Mouse (Mus musculus): ENCODE measurements at regions not wholly inside any gene's neighbourhood (a gene's known extent, or its start where the extent isn't known, plus 50 kb on each side); places are given as distances from the start of the nearest gene placed in this dataset.

- no peak for DNase-seq (ENCODE audit: low read depth, low spot score)
- no peaks in the 10 kb centered on the region for H3K36me3 ChIP-seq (ENCODE audit: control insufficient read depth in 1 of 2, insufficient read depth in 2 of 2, low read length in 2 of 2)
- TF ChIP-seq TCF12 (IDR thresholded peaks at IDR 0.05; ENCODE audit: low read depth, low read length) (no peak), USF1 (IDR thresholded peaks at IDR 0.05; ENCODE audit: low read depth, low read length) (no peak), NRF1 (IDR thresholded peaks at IDR 0.05; ENCODE audit: insufficient read depth, low read depth, low read length, poor library complexity, severe bottlenecking) (no peak), MAX (IDR thresholded peaks at IDR 0.05; ENCODE audit: low read length) (no peak), ZKSCAN1 (IDR thresholded peaks at IDR 0.05; ENCODE audit: low read depth, low read length) (no peak), ZNF384 (IDR thresholded peaks at IDR 0.05; ENCODE audit: low read depth, low read length) (no peak), EP300 (IDR thresholded peaks at IDR 0.05; ENCODE audit: low read depth in 1 of 2, low read length in 2 of 2) (no peak), POLR2A (IDR thresholded peaks at IDR 0.05; ENCODE audit: control insufficient read depth in 1 of 2, insufficient read depth in 1 of 2, low read depth in 1 of 2, low read length in 2 of 2, poor library complexity in 1 of 2) (no peak), USF2 (IDR thresholded peaks at IDR 0.05; ENCODE audit: borderline replicate concordance in 1 of 2, insufficient read depth in 1 of 2, low read depth in 1 of 2, low read length in 2 of 2) (no peak), ZC3H11A (IDR thresholded peaks at IDR 0.05; ENCODE audit: low read depth, low read length) (no peak), ZMIZ1 (IDR thresholded peaks at IDR 0.05; ENCODE audit: low read depth, low read length) (no peak), BHLHE40 (IDR thresholded peaks at IDR 0.05; ENCODE audit: borderline replicate concordance, low read depth, low read length) (no peak), ETS1 (IDR thresholded peaks at IDR 0.05; ENCODE audit: low read depth, low read length) (no peak), GATA1 (IDR thresholded peaks at IDR 0.05; ENCODE audit: low read depth, low read length) (no peak), NELFE (IDR thresholded peaks at IDR 0.05; ENCODE audit: low read depth, low read length) (no peak), MEF2A (IDR thresholded peaks at IDR 0.05; ENCODE audit: extremely low read depth, insufficient replicate concordance, low read depth, low read length, poor library complexity, severe bottlenecking) (no peak)
- no peak overlapping the region for H3K4me3 ChIP-seq (ENCODE audit: control insufficient read depth in 1 of 2, insufficient read depth in 1 of 2, low read depth in 2 of 2, low read length in 2 of 2)
- no peaks in the 10 kb centered on the region for H3K9me3 ChIP-seq (replicated peaks; ENCODE audit: insufficient read depth, low read length)
- no peaks in the 10 kb centered on the region for H3K4me1 ChIP-seq (ENCODE audit: control insufficient read depth in 1 of 2, insufficient read depth in 2 of 2, low read length in 2 of 2)
- H3K79me2 ChIP-seq (ENCODE audit: control insufficient read depth, insufficient read depth, low read length, poor library complexity) = no peaks in the 10 kb centered on the region
- H3K27me3 ChIP-seq (ENCODE audit: control insufficient read depth in 1 of 2, insufficient read depth in 2 of 2, low read length in 2 of 2) = no peaks in the 10 kb centered on the region
- H3K27ac ChIP-seq (ENCODE audit: control insufficient read depth, low read depth, low read length) = no peak overlapping the region
- no peak overlapping the region for H3K9ac ChIP-seq (ENCODE audit: control insufficient read depth, low read depth, low read length, poor library complexity, severe bottlenecking)
Observed at GRCm38 (mm10) chr13:4992876-4993275, 383.9 kb upstream of the Akr1e1 start.

GRCm38 (mm10) chr13:5008296-5008695, 399.3 kb upstream of the Akr1e1 start:
- H3K27ac ChIP-seq (ENCODE audit: control insufficient read depth, low read depth, low read length) = no peak overlapping the region

More at GRCm38 (mm10) chr13:5008296-5008695, 399.3 kb upstream of the Akr1e1 start:
- Histone ChIP-seq H3K9ac (ENCODE audit: control insufficient read depth, low read depth, low read length, poor library complexity, severe bottlenecking) (no peak overlapping the region), H3K4me3 (ENCODE audit: control insufficient read depth in 1 of 2, insufficient read depth in 1 of 2, low read depth in 2 of 2, low read length in 2 of 2) (no peak overlapping the region), H3K9me3 (replicated peaks; ENCODE audit: insufficient read depth, low read length) (no peaks in the 10 kb centered on the region), H3K79me2 (ENCODE audit: control insufficient read depth, insufficient read depth, low read length, poor library complexity) (no peaks in the 10 kb centered on the region), H3K36me3 (ENCODE audit: control insufficient read depth in 1 of 2, insufficient read depth in 2 of 2, low read length in 2 of 2) (no peaks in the 10 kb centered on the region), H3K4me1 (ENCODE audit: control insufficient read depth in 1 of 2, insufficient read depth in 2 of 2, low read length in 2 of 2) (no peaks in the 10 kb centered on the region), H3K27me3 (ENCODE audit: control insufficient read depth in 1 of 2, insufficient read depth in 2 of 2, low read length in 2 of 2) (no peaks in the 10 kb centered on the region)
- TF ChIP-seq ELF1 (IDR thresholded peaks at IDR 0.05; ENCODE audit: low read depth, low read length) (no peak), POLR2AphosphoS5 (IDR thresholded peaks at IDR 0.05; ENCODE audit: borderline replicate concordance, low read depth, low read length) (no peak), GABPA (IDR thresholded peaks at IDR 0.05; ENCODE audit: low read depth, low read length) (no peak), ZC3H11A (IDR thresholded peaks at IDR 0.05; ENCODE audit: low read depth, low read length) (no peak), MYC (IDR thresholded peaks at IDR 0.05; ENCODE audit: low read depth, low read length) (no peak), MEF2A (IDR thresholded peaks at IDR 0.05; ENCODE audit: extremely low read depth, insufficient replicate concordance, low read depth, low read length, poor library complexity, severe bottlenecking) (no peak), JUND (IDR thresholded peaks at IDR 0.05; ENCODE audit: low read depth, low read length) (no peak), HCFC1 (IDR thresholded peaks at IDR 0.05; ENCODE audit: low read depth, low read length) (no peak), POLR2AphosphoS2 (IDR thresholded peaks at IDR 0.05; ENCODE audit: low read length) (no peak), MAZ (IDR thresholded peaks at IDR 0.05; ENCODE audit: low read depth, low read length) (no peak), MAFK (IDR thresholded peaks at IDR 0.05; ENCODE audit: borderline replicate concordance, low read depth, low read length) (no peak), UBTF (IDR thresholded peaks at IDR 0.05; ENCODE audit: borderline replicate concordance, insufficient read depth, low read depth, low read length) (no peak), USF2 (IDR thresholded peaks at IDR 0.05; ENCODE audit: borderline replicate concordance in 1 of 2, insufficient read depth in 1 of 2, low read depth in 1 of 2, low read length in 2 of 2) (no peak), CTCF (IDR thresholded peaks at IDR 0.05 in 2 of 3, conservative IDR thresholded peaks at IDR 0.05 in 1 of 3; ENCODE audit: control insufficient read depth in 1 of 3, insufficient read depth in 1 of 3, low read depth in 2 of 3, low read length in 3 of 3, poor library complexity in 1 of 3, severe bottlenecking in 1 of 3) (no peak), NELFE (IDR thresholded peaks at IDR 0.05; ENCODE audit: low read depth, low read length) (no peak), ETS1 (IDR thresholded peaks at IDR 0.05; ENCODE audit: low read depth, low read length) (no peak)
- no peak for DNase-seq (ENCODE audit: low read depth, low spot score)

Data from MEL (cell line).